Mouse (Mus musculus) spleen, embryonic (tissue): ENCODE data around the gene Gm10337.

Experiments
- CTCF ChIA-PET: fragments of 350-600 bp; sonication (Branson Sonifier 250); formaldehyde crosslinking; loops from one replicate; lab custom pipeline; 2022; lab: Charles Lee

Gm10337 gene

DNA sequence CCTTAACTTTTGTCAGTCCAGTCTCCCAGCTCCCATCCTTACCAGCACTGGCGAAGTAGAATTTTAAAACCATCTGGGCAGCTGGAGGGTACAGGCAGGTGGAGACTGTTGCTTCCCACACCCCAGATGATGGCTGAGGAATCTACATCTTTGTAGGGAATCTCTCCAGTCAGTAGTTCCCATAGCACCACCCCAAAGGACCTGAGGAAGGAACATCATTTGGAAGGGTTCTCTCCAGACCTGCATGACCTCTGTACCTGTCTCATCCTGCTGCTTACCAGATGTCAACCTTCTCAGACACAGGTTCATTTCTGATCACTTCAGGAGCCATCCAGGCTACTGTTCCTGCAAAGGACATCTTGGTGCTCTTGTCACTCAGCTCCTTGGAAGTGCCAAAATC is at the start of gene Gm10337:
Gene Gm10337 (plus strand): TSS at position 276 of the 400 bp plus-strand sequence.
- CTCF ChIA-PET = no interaction called here

DNA sequence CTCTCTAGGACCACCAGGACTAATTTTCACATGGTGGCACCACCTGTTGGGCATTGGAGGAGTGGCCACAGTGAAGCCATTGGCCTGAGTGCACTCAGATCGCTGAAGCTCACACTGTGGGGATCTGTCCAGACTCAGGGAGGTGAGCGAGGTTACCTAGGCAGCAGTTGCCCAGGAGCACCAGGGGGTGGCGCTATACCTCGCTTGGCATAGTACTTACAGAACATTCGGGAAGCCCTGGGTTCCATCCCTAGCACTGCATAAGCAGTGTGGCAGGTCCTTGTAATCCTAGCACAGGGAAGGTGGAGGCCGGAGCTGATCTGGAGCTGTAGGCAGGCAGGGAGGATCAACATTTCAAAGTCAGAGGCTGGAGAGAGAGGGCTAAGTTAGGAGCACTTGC is 47.5 kb upstream of the Gm10337 start:
- CTCF ChIA-PET = no interaction called here

DNA sequence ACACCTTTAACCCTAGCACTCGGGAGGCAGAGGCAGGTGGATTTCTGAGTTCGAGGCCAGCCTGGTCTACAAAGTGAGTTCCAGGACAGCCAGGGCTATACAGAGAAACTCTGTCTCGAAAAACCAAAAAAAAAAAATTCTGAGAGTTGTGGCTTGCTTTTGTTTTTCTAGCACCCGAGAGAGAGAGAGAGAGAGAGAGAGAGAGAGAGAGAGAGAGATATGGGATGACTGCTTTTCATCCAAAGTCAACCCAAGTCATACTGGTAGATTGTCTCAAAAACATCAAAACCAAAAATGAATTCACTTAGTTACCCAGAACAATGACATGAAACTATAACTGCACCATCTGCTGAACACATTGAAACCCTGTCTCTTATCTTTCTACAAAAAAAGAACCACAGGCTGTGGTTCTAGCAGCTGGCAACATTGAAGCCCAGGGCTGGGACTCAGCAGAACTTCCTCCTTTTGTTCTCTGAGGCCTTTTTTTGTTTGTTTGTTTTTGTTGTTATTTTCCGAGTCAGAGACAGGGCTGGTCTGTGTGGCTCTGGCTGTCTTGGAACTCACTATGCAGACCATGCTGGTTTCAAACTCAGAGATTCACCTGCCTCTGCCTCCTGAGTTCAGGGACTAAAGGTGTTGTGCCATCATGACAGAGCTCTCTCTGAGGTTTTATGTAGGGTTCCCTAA is 45.3 kb upstream of the Gm10337 start:
- CTCF ChIA-PET = interaction anchor here (0.7 kb wide), 2 partner anchors 46 to 383 kb away, joined by 4 to 9 read pairs; no protein-coding TSS in a partner anchor

DNA sequence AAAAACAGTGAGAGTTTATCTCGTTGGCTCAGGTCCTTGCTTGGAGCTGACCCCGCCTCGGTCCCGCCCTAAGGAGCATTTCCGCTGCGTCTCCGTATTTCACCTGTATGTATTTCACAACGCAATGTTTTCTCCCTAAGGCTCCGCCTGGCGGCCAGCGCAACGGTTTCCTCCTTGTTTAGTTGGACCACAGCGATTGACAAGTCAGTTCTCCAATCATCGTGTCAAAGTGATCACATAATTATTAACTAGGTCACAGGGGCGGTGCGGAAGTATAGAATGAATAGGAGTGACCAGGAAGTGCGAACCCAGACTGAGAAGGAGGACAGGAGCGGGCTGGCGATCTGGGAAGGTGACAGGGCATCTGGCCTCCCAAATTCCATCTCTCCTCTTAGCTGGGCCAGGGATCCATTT is 44.6 kb upstream of the Gm10337 start, which contains the start of gene Prr13:
Gene Prr13 (plus strand): TSS at position 125 of the 414 bp plus-strand sequence.
- CTCF ChIA-PET = interaction anchor here (0.5 to 1.2 kb wide), 4 partner anchors 46 to 167 kb away, joined by 3 to 5 read pairs (median 4); partner anchors contain the start of gene Atf7

DNA sequence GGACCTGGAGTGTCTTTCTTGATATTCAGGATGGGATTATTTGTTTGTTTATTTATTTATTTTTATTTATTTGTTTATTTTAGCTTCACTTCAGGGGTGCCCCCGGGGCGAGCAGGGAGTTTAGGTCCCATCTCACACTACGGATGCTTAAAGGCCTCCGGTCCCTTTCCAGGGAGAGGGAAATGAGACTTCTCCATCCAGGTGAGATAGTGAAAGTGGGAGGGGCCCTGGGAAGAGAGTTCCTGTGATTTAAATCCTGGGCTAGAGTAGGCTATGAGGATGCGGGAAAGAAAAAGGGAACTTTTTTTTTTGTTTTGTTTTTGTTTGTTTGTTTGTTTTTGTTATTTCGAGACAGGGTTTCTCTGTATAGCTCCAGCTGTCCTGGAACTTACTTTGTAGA is 44.1 kb upstream of the Gm10337 start:
- CTCF ChIA-PET = interaction anchor here (0.5 to 1.2 kb wide), 3 partner anchors 70 to 166 kb away, joined by 3 to 5 read pairs (median 4); partner anchors contain the start of gene Atf7

DNA sequence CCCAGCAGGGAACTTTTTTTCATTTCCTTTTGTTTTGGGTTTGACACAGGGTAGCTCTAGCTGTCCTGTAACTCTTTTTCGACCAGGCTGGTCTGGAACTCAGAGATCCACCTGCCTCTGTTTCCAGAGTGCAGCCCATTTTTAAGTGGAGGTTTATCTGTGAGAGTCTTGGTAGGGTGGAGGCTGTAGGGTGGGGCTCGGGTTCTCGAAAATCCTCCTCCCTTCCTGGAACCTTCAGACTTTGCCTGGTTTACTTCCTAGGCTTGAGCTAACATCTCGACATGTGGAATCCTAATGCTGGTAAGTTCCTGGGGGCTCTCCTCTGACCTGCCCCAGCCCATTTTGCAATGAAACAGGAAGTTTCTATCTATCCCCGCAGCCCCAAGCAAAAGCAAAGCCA is 43.7 kb upstream of the Gm10337 start:
- CTCF ChIA-PET = interaction anchor here (1.2 kb wide), 1 partner anchor 166 kb away, joined by 4 read pairs; the partner anchor contains the start of gene Atf7

DNA sequence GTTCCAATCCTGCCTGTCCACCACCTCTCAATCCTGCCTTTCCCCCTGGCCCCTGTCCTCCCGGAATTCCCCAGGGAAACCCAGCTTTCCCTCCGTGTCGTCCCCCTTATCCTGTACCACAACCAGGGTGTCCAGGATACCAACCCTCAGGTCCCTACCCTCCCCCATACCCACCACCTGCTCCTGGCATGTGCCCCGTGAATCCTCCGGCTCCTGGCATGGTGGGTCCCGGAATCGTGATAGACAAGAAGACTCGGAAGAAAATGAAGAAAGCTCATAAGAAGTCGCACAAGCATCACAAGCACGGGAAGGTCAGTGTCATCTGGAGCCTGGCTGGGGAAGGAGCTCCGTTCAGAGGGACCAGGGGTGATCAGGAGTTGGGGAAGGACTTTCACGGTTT is 43.1 kb upstream of the Gm10337 start:
- CTCF ChIA-PET = no interaction called here

DNA sequence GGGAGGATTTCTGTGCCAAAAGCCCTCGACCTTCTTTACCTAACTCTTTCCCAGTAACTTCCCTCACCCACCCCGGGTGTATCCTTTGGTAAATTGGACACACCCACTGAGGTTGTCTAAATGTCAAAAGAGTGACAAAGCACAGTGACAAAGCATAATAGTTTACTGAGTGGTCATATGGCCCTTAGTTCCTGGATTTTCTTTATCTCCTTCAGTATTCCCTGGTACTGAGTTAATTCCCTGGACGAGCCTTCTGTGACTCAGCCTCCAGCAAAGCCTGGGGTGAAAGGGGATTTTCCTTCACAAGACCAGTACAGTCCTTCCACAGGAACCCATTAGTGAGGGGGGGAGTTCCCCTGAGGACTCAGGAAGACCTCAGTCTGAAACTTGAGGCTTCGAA is 42.6 kb upstream of the Gm10337 start:
- CTCF ChIA-PET = no interaction called here

DNA sequence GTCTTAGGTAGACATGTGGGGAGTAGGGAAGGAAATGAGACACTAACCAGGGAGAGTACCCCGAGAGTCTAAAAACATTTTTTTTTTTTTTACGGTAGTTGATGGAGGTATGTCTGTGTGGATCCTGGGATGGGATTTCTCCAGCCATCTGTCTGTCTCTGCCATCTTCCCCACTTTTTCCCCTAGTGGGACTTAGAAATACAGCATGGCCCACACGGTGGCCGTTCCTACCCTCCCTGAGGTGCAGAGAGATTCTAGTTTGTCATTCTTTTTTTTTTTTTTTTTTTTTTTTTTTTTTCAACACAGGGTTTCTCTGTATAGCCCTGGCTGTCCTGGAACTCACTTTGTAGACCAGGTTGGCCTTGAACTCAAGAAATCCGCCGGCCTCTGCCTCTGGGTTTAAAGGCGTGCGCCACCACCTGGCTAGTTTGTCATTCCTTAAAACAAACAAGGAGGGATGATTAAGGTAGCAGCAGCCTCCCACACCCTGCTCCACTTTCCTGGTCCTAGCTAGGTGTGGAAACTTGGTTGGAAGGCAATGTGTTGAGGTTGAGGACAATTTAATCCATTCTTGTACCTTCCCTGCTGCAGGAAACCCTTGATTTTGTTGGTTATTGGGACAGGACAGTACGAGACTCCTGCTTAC is 42.0 kb upstream of the Gm10337 start:
- CTCF ChIA-PET = no interaction called here

DNA sequence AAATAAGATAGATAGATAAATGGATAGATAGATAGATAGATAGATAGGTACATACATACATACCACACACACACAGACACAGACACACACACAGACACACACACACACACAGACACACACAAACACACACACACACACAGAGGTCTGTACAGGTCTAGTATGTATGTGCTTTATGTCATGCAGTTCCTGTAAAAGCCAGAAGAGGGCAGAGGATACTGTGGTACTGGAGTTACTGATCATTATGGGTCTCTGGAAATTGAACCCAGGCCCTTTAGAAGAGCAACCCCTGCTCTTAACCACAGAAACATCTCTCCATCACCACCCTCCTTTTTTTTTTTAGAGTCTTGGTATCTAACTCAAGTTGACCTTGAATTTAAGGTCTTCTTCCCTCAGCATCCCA is 39.9 kb upstream of the Gm10337 start:
- CTCF ChIA-PET = interaction anchor here (0.8 kb wide), 1 partner anchor 59 kb away, joined by 4 read pairs; no protein-coding TSS in a partner anchor

DNA sequence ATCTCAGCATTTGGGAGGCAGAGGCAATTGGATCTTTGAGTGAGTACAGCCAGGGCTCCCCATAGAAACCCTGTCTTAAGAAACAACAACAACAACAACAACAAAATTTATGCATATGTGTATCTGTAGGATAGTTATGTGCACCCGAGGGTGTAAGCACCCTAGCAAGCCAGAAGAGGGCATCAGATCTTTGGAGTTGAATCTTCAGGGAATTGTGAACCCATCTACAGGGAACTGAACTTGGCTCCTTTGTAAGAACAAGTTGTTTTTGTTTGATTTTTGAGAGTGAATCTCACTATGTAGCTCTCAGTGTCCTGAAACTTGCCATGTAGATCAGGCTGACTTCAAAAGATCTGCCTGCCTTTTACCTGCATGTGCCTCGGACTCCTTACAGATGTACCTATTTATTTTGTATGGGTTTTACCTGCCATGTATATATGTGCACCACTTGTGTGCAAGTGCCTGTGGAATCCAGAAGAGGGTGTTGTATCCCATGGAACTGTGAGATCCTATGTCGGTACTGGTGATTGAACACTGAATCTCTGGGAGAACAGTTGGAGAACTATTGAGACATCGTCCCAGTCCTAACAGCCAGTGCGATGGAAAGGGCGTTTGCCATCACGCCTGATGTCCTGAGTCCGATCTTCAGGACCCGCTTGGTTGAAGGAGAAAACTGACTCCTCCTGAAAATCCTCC is 34.7 kb upstream of the Gm10337 start:
- CTCF ChIA-PET = interaction anchor here (0.6 kb wide), 1 partner anchor 57 kb away, joined by 4 read pairs; no protein-coding TSS in a partner anchor

DNA sequence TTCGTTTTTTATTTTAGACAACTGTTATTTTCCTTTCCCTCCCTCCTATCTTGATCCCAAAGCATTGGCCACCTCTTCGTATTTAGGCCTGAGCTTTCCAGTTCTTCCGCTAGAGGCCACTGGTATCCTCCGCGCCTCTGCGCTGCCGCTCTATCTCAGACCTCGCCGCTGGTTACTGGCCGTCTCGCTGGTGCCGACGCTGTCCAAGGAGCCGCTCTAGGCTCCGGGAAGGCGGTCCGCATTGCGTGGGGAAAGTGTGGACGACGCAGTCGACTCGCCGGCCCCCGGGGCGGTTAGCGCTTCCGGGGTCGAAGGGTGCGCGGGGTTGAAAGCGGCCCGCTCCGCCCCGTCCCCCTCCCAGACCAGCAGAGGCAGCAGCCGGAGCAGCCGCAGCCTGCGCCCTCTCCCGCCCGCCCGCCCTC is 33.3 kb upstream of the Gm10337 start, which contains the start of gene Pcbp2:
Gene Pcbp2 (plus strand): TSS at position 357 of the 422 bp plus-strand sequence.
- CTCF ChIA-PET = interaction anchor here (0.5 to 0.6 kb wide), 2 partner anchors 270 to 806 kb away, joined by 3 to 5 read pairs; no protein-coding TSS in a partner anchor

DNA sequence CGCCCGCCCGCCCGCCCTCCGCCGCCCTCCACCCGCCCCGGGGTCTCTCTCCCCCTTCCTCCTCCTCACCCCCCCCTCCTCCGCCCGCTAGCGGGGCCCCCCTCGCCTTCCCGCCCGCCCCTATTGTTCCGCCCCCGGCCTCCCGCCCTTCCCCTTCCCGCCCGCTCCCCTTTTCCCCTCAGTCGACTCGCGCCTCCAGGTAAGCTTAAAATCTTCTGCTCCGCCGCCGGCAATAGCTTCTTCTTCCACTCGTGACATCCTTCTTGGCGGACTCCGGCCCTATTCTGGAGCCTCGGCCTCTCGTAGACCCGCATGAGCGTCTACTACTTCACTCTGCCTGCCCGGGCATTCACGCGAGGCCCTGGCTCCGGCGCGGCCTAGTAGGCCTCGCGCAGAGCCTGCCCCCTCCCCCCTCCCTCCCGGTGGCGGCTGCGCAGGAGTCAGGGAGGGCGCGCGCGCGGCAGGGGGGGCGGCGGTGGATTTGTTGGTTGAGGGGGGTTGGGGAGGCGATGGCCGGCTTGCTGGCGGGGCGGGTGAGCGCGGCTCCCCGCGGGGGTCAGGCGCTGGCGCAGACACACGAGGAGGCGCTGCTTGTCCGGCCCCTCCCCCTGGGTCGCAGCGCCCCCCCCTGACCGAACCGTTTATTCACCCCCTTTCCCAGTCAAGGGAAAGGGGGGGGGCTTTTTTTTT is 32.8 kb upstream of the Gm10337 start:
- CTCF ChIA-PET = interaction anchor here (0.9 to 1.2 kb wide), 3 partner anchors 46 to 62 kb away, joined by 3 to 5 read pairs (median 4); partner anchors contain the start of gene Map3k12

DNA sequence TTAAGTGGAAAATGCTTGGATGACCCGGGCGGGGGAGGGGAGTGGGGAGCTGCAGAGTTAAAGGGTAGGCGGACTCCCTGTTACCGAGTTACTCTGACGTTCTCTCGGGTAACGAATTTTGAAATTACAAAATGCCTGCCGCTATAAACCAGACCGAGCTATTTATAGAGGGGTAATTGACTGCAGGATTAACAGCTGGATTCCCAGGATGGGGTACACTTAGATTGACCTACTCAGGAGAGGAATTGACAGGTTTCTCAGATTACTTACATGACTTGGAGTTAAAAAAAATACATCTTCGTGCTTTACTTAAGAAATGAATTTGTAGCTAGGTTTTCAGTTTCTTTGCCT is 32.3 kb upstream of the Gm10337 start:
- CTCF ChIA-PET = interaction anchor here (0.6 to 1.2 kb wide), 5 partner anchors 46 to 136 kb away, joined by 3 to 10 read pairs (median 5); partner anchors contain the start of gene Map3k12

DNA sequence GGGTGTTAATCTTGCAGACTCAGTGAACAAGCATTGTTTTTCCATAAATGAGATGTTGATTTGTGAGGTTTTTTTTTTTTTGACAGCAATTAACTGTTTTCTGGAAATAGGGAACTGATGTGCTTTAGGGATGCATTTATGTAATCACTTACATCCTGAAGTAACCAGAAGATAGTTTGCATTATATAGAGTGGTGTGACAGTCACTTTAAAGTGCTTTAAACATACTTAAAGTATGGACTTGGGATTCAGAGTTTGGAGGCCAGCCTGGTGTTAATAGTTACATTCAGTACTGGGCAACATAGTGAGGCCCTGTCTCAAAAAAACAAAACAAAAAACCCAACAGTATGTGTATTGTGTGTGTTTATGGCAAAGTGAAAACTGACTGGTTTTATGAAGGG is 31.8 kb upstream of the Gm10337 start:
- CTCF ChIA-PET = interaction anchor here (0.6 to 1.2 kb wide), 5 partner anchors 45 to 136 kb away, joined by 3 to 10 read pairs (median 5); partner anchors contain the start of gene Map3k12

DNA sequence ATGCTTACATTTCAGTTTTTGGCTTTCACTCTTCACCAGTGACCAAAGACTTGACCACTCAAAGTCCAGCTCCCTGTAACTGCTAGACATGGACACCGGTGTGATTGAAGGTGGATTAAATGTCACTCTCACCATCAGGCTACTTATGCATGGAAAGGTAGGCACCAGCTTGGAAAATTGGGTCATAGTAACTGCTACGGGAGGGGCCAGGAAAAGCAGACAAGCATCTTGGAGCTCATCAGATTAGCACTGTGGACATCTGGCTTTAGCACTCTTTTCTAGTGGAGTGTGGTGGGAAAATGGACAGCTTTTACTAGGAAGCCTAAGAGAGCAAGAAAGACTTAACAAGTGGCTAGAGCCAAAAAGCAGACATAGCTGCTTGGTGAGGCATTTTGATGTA is 30.3 kb upstream of the Gm10337 start:
- CTCF ChIA-PET = no interaction called here

DNA sequence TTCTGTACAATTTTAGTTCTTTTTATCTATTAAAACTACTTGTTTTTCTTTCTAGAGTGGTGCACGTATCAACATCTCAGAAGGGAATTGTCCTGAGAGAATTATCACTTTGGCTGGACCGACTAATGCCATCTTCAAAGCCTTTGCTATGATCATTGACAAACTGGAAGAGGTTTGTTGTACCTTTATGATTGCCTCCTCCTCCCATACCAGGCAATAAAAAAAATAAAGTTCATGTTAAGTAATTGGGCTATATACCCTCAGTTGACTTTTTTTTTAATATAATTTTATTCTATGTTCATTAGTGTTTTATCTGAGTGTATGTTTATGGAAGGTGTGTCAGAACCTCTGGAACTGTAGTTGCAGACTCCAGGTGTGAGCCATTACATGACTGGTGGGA is 29.0 kb upstream of the Gm10337 start:
- CTCF ChIA-PET = no interaction called here

DNA sequence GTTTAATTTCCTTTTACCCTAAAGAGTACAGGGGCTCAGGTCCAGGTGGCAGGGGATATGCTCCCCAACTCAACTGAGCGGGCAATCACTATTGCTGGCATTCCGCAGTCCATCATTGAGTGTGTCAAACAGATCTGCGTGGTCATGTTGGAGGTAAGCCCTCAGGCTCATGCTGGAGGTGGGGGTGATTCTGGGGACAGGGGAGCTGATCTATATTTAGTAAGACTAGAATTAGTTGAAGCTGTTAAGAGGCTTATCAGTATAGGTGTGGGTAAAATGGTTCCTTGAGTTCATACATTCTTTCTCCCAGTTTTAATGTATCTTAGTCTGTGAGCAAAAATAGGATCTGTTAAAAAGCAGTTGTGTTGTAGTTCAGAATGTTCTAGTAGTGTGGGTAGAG is 20.4 kb upstream of the Gm10337 start:
- CTCF ChIA-PET = no interaction called here

DNA sequence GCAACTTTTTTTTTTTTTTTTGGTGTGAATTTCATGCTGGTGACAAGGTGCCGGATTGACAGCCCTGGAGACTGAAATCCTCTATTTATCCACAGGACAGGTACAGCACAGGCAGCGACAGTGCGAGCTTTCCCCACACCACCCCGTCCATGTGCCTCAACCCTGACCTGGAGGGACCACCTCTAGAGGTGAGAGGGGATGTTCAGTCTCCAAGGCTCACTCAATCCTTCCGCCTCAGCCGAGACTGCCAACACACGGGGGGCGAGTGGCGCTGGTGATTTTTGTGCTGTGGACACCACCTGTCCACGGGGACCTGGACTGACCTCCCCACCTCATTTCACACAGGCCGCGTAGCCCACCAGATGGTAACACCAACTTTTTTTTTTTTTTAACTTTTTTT is 17.7 kb upstream of the Gm10337 start:
- CTCF ChIA-PET = interaction anchor here (0.6 to 0.7 kb wide), 3 partner anchors 42 to 184 kb away, joined by 3 to 6 read pairs (median 5); no protein-coding TSS in a partner anchor

DNA sequence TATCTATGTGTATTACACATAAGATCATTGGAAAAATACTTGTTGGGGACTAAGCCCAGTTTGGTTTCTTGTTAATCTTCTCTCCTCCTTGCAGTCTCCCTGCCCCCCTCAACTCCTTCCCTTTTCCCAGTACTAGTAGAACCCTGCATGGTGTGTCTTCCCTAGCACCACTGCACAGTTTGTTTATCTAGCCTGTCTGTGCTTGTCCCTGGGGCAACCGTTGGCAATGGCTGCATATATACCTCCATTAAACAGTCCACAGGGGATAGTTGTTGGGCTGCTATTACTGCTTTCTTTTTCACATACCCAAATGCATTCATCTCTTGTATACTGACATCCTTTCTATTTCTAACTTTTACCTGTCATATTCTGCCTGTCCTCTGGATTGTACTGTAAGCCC is 15.9 kb upstream of the Gm10337 start:
- CTCF ChIA-PET = no interaction called here

DNA sequence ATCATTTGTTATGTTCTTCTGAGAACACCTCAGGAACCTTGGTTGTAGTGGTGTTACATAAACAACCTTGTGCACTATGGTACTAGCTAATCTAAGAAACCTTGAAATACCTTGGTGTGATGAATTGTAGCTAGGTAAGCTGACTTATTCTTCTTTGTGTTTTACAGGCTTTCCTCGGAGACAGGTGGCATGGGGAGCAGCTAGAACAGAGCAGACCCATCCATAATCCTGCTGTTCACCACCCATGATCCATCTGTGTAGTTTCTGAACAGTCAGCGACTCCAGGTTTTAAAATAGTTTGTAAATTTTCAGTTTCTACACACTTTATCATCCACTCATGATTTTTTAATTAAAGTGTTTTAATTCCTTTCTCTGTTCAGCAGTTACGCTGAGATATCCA is 5.2 kb upstream of the Gm10337 start:
- CTCF ChIA-PET = interaction anchor here (0.6 to 0.7 kb wide), 2 partner anchors 89 to 157 kb away, joined by 3 to 6 read pairs; no protein-coding TSS in a partner anchor
